Mouse (Mus musculus) heart, postnatal 0 days (tissue): ENCODE results near the gene Ndel1. TPM values are rescaled to one million over a fixed set of nuclear protein-coding genes. Genes with fewer than 3 reads are reported as not detected.

ENCODE experiments used
- ATAC-seq: fragments of 200-750 bp; cut with Nextera tagmentation; 2 replicates; pipeline ENCODE4 v1.8.0; 2017; ENCODE audit warnings: low read depth, moderate number of reproducible peaks, moderate library complexity; ENCODE audit not compliant: insufficient read depth
- DNase-seq: peaks from one replicate; pipeline ENCODE4 v3.0.0-alpha.2; 2016; ENCODE audit warnings: low spot score
- H3K27ac ChIP-seq: fragments of 300-500 bp; sonication (generic); 2 replicates; pipeline ENCODE4 v1.5.1; 2014; ENCODE audit warnings: low read depth, mild to moderate bottlenecking
- H3K27me3 ChIP-seq: fragments of 300-500 bp; sonication (generic); 2 replicates; pipeline ENCODE4 v1.6.1; 2014; ENCODE audit warnings: low read length, mixed read lengths; ENCODE audit not compliant: control insufficient read depth, insufficient read depth
- H3K36me3 ChIP-seq: fragments of 300-500 bp; sonication (generic); replicated peaks from 2 replicates; pipeline ENCODE4 v1.6.1; 2014; ENCODE audit warnings: low read length, mixed read lengths; ENCODE audit not compliant: control insufficient read depth, insufficient read depth
- H3K4me1 ChIP-seq: fragments of 300-500 bp; sonication (generic); 2 replicates; pipeline ENCODE4 v1.6.1; 2014; ENCODE audit warnings: antibody characterized with exemption; ENCODE audit not compliant: control insufficient read depth, insufficient read depth
- H3K4me2 ChIP-seq: fragments of 300-500 bp; sonication (generic); 2 replicates; pipeline ENCODE4 v1.6.1; 2014; ENCODE audit warnings: low read depth, mild to moderate bottlenecking, low read length, moderate library complexity
- H3K4me3 ChIP-seq: fragments of 300-500 bp; sonication (generic); 2 replicates; pipeline ENCODE4 v1.5.1; 2014; ENCODE audit warnings: low read depth, low read length
- H3K9ac ChIP-seq: fragments of 300-500 bp; sonication (generic); replicated peaks from 2 replicates; pipeline ENCODE4 v1.6.1; 2014; ENCODE audit warnings: low read depth, low read length, mixed read lengths
- H3K9me3 ChIP-seq: fragments of 300-500 bp; sonication (generic); replicated peaks from 2 replicates; pipeline ENCODE4 v1.6.1; 2016; ENCODE audit warnings: low read length; ENCODE audit not compliant: control insufficient read depth
- CTCF ChIP-seq: IDR thresholded peaks from 2 replicates; pipeline ENCODE4 v1.5.1; 2016; ENCODE audit warnings: antibody characterized with exemption, control low read depth, low read depth
- EP300 ChIP-seq: IDR thresholded peaks from 2 replicates; pipeline ENCODE4 v1.6.1; 2016; ENCODE audit warnings: antibody characterized with exemption, low read depth
- WGBS: fragments of 180-500 bp; shearing (Covaris S2); extraction: QIAGEN DNeasy Blood & Tissue Kit; methylation state at CpG from one replicate; pipeline ENCODE4 v1.1.7; 2014; 5-methylcytosine and 5-hydroxymethylcytosine counted together
- polyA plus RNA-seq: library from polyadenylated mRNA; unstranded; fragments of >200 nt; fragmentation: Nextera tagmentation; extraction: Ambion mirVana; gene quantifications from 2 replicates; pipeline ENCODE4 v1.2.1, GENCODE M21; 2015
- total RNA-seq: library from RNA; depleted of rRNA; stranded (reverse); fragments of >200 nt; gene quantifications from 2 replicates; pipeline ENCODE4 v1.2.3, GENCODE M21; 2014; ENCODE audit warnings: low replicate concordance

The Ndel1 gene
- total and polyA plus RNA-seq, 2 experiments from 2014 or later, result 62.3 to 130 TPM

DNA sequence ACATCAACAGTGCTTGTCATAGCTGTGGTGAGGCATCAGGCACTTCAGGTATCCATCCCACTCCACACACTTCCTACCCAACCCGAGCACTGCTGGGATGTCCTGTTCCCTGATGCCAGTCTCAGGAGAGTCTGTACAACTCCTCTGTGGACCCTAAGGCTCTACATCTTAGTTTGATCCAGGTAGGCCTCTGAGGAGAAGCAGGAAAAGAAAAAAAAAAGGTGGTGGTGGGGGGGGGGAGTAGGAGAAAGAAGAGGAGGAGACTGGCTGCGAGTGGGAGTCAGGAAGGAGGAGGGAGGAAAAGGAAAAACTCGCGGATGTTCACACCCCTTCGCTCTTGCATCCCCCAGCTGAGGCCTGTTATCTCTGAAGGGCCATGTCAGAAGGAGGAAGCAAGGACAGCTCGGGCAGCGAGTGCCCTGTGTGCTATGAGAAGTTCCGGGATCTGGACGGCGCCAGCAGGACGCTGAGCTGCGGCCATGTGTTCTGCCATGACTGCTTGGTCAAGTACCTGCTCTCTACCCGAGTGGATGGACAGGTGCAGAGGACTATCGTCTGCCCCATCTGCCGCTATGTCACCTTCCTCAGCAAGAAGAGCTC is 20.7 kb upstream of the Ndel1 start:
- Histone ChIP-seq H3K36me3 (no peaks in the 10 kb centered on the region), H3K27ac (peak overlapping the region; percentile 26), H3K27me3 (no peaks in the 10 kb centered on the region), H3K4me1 (no peaks in the 10 kb centered on the region), H3K9me3 (no peaks in the 10 kb centered on the region), H3K4me3 (no peak overlapping the region), H3K4me2 (no peak overlapping the region), H3K9ac (0 out of 2 replicates have a peak overlapping the region, but pooled peaks have one; percentile 20)
- TF ChIP-seq CTCF, result no peak
- no peak for TF ChIP-seq EP300
- 44% methylated on average over 14 of the region's 15 CpGs for WGBS
- no peak for ATAC-seq
- DNase-seq, result no peak

DNA sequence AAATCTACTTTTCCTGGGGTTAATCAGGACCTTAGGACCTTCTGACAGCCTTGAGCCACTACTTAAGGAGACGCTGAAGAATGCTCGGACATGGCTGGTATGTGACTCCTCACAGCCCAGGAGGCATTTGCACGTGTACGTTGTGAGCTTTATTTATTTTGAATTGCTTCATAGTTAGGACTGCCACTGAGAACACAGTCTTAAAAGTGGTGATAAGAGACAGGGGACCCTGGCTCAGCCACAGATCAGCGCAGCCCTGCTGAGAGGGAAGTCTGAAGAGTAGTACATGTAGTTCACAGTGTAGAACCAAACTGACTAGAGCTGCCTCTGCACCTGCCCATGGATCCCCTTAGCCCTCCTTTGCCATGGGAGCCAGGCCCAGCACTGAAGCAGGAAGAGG is 20.2 kb upstream of the Ndel1 start:
- Histone ChIP-seq H3K27ac (no peak overlapping the region), H3K9ac (no peak overlapping the region)
- TF ChIP-seq EP300 (no peak), CTCF (no peak)

DNA sequence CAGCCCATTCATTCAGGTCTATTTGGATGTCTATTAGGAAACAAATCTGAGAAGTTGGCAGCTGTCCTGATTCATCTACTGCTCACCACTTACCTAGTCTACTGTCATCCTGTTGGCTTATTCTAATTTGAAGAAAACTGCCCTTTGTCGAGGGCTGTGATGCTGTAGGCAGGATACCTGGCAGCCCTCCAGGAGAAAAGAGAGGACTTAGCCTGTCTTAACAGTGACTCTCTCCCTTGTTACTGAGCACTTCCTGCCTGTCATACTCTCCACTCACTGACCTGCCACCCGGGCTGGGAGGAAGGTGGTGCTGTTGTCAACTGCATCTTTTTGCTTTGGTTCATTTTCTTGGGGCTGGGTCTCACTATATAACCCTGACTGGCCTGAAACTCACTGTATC is 19.0 kb upstream of the Ndel1 start:
- DNase-seq (no peak), ATAC-seq (no peak)
- H3K4me3 ChIP-seq, result no peak overlapping the region
- H3K4me1 ChIP-seq, result no peaks in the 10 kb centered on the region
- 16% methylated on average over 2 of the region's 2 CpGs for WGBS
- H3K27me3 ChIP-seq, result no peaks in the 10 kb centered on the region
- H3K36me3 ChIP-seq, result no peaks in the 10 kb centered on the region
- H3K9ac ChIP-seq, result no peak overlapping the region
- no peaks in the 10 kb centered on the region for H3K9me3 ChIP-seq
- H3K27ac ChIP-seq, result no peak overlapping the region
- no peak for TF ChIP-seq CTCF
- no peak for TF ChIP-seq EP300
- no peak overlapping the region for H3K4me2 ChIP-seq

More for the DNA sequence above, 20.2 kb upstream of the Ndel1 start:
- no peaks in the 10 kb centered on the region for H3K27me3 ChIP-seq
- ATAC-seq, result no peak
- no peak for DNase-seq
- 48% methylated on average over 5 of the region's 5 CpGs for WGBS
- H3K9me3 ChIP-seq, result no peaks in the 10 kb centered on the region
- no peak overlapping the region for H3K4me3 ChIP-seq
- H3K4me1 ChIP-seq, result no peaks in the 10 kb centered on the region
- no peak overlapping the region for H3K4me2 ChIP-seq
- no peaks in the 10 kb centered on the region for H3K36me3 ChIP-seq

DNA sequence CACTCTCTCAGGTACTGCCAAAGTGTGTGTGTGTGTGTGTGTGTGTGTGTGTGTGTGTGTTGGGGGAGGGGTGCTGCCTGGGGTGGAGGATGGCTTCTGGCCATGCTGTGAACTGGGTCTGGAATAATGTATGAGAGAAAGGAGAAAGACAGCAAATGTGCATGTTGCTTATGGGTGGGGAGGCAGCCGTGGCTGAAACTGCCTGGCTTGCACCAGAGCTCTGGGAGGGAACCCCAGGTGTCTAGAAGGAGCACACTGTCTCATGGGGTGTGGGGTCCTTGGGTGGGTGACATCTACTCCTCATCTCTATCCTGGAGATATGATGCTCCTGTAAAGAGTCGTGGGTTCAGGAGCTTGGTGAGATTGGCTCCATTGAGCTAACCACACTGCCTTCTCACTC is 17.0 kb upstream of the Ndel1 start:
- no peaks in the 10 kb centered on the region for H3K27me3 ChIP-seq
- 61% methylated on average over 2 of the region's 2 CpGs for WGBS
- ATAC-seq, result peak; percentile 24; the same call in 1 of the 2 replicates

DNA sequence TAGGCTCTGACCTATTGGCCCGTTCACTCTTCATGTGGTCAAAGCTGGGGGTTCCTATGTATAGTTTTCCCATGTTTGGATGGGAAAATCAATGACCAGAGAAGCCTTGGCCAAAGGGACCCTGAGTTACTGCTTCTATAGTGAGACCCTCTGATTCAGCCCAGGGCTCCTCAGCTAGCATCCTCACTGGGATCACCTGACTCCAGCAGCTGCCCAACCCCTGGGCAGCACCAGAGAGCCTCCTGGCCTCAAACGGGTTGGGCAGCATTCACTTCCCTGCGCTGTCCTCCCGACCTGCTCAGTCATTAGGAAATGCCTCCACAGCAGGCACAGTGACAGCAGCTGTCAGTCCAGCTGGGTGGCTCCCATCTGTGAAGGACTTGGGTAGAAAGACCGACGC is 16.6 kb upstream of the Ndel1 start, which contains the start of gene Rnf222:
Rnf222 (plus strand) TSS at position 301 of the 400 bp plus-strand sequence.
- H3K4me2 ChIP-seq, result no peak within 1 kb of the TSS
- H3K4me3 ChIP-seq, result no peak within 1 kb of the TSS
- DNase-seq (no peak), ATAC-seq (no peak)
- no peaks in the 10 kb centered on the region for H3K4me1 ChIP-seq
- H3K9ac ChIP-seq, result no peak within 1 kb of the TSS
- WGBS, result 29% methylated on average over 6 of the region's 6 CpGs
- no peak for TF ChIP-seq CTCF
- TF ChIP-seq EP300, result no peak
- no peaks in the 10 kb centered on the region for H3K27me3 ChIP-seq
- no peaks in the 10 kb centered on the region for H3K36me3 ChIP-seq
- no peaks in the 10 kb centered on the region for H3K9me3 ChIP-seq
- no peak within 1 kb of the TSS for H3K27ac ChIP-seq

More for the DNA sequence above, 17.0 kb upstream of the Ndel1 start:
- no peaks in the 10 kb centered on the region for H3K4me1 ChIP-seq
- no peaks in the 10 kb centered on the region for H3K36me3 ChIP-seq
- no peak overlapping the region for H3K9ac ChIP-seq
- no peak for DNase-seq
- TF ChIP-seq EP300 (no peak), CTCF (no peak)
- no peak overlapping the region for H3K4me2 ChIP-seq
- no peaks in the 10 kb centered on the region for H3K9me3 ChIP-seq
- H3K27ac ChIP-seq, result no peak overlapping the region
- no peak overlapping the region for H3K4me3 ChIP-seq

DNA sequence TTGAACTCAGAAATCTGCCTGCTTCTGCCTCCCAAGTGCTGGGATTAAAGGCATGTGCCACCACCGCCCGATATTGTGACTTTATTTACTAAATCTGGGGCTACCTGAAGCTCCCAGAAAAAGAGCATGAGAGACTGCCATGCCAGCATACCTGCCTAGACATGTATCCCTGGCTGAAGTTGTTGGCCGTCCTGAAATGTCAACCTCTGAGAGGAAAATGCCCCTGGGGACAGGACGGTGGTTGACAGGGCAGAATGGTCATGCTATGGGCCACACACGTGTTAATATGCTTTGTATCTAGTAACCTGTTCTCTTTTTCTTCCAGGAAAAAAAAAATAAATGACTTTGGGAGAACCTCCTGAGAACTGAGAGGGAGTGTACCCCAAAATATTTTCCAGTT is 14.4 kb upstream of the Ndel1 start:
- H3K27me3 ChIP-seq, result no peaks in the 10 kb centered on the region
- no peaks in the 10 kb centered on the region for H3K36me3 ChIP-seq
- WGBS, result 76% methylated on average over 5 of the region's 5 CpGs
- H3K9ac ChIP-seq, result no peak overlapping the region
- H3K4me1 ChIP-seq, result peaks cover 6% of the 10 kb centered on the region
- no peak for TF ChIP-seq CTCF
- no peak for TF ChIP-seq EP300
- no peaks in the 10 kb centered on the region for H3K9me3 ChIP-seq
- H3K4me3 ChIP-seq, result no peak overlapping the region
- ATAC-seq (no peak), DNase-seq (no peak)
- H3K27ac ChIP-seq, result no peak overlapping the region
- no peak overlapping the region for H3K4me2 ChIP-seq
